Mouse (Mus musculus): ENCODE data around the gene Oas1h.
A peak's percentile ranks its signal among the peaks of the same experiment; 100 is the strongest.
"Not testable (repeated sequence)": the region's sequence is repeated elsewhere in the genome, so short reads cannot be mapped to it uniquely, and the experiment has no call there.

Oas1h gene

GRCm38 (mm10) chr5:120861121-120861520, at the start of gene Oas1h:
Gene Oas1h, plus strand, starts transcription at chr5:120861421.
- no peak for DNase-seq (ENCODE audit: low read depth, low spot score)

GRCm38 (mm10) chr5:120811951-120812819, 49.0 kb upstream of the Oas1h start, which contains the start of gene Oas1c:
Gene Oas1c, minus strand, starts transcription at chr5:120812514.
- DNase-seq (ENCODE audit: low read depth, low spot score), result peak; percentile 92

DNA sequence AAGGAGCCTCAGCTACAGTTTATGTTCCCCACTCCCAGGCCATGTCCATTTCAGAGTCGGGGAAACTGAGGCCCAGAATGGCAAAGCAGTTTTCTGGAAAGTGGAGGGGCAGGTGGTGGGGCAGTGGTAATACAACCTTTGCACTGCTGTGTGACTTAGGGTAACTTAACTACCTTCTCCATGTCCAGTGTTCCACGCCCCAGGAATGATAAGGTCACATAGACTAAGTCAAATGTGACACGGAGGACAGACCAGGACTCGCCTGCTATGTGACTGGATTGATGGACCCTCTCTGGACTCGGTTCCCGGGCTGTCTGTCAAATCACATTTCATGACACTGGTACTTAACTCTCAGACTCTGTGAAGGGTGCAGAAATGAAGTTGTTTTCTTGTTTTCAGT, 48.2 kb upstream of the Oas1h start:
- DNase-seq (ENCODE audit: low read depth, low spot score), result no peak

DNA sequence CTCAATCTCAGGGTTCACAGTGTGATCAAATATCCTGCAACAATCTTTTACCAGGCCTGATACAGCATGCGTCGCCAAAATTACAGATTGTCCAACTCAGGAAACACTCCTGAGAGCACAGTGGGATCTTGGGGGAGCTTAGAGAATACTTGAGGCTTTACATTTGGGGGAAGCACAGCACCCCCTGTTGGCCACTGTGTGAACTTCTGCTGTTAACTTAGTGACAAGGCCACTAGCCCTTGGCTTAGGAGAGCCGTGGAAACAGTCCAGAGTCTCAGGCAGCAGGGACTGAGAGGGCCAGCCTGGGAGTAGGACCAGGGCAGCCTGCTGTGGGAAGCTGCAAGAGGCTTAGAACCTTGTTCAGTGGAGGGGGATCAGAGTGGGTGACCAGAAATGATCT, 45.3 kb upstream of the Oas1h start:
- DNase-seq (ENCODE audit: low read depth, low spot score), result peak; percentile 74

DNA sequence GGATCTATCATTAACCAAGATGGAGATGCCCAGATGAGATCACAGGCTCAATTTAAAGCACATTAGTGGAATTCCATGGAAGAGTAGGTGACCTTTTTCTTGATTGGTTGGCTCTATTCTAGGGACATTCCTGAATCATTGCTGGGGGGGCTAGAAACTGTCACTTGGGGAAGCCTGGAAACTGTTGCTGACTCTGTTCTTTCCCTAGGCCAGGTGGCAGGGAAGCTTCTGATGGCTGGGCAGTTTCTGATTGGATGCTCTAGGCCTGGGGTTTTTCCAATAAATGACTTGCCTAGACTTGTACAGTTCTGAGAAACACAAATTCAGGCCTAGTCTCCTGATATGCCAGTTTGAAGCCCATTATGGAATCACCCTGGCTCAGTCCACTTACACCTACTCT, 42.2 kb upstream of the Oas1h start:
- no peak for DNase-seq (ENCODE audit: low read depth, low spot score)

GRCm38 (mm10) chr5:120831031-120831430, 30.2 kb upstream of the Oas1h start:
- peak; percentile 87 for DNase-seq (ENCODE audit: low read depth, low spot score)

GRCm38 (mm10) chr5:120833335-120834280, 27.6 kb upstream of the Oas1h start:
- DNase-seq (ENCODE audit: low read depth, low spot score), result no peak

DNA sequence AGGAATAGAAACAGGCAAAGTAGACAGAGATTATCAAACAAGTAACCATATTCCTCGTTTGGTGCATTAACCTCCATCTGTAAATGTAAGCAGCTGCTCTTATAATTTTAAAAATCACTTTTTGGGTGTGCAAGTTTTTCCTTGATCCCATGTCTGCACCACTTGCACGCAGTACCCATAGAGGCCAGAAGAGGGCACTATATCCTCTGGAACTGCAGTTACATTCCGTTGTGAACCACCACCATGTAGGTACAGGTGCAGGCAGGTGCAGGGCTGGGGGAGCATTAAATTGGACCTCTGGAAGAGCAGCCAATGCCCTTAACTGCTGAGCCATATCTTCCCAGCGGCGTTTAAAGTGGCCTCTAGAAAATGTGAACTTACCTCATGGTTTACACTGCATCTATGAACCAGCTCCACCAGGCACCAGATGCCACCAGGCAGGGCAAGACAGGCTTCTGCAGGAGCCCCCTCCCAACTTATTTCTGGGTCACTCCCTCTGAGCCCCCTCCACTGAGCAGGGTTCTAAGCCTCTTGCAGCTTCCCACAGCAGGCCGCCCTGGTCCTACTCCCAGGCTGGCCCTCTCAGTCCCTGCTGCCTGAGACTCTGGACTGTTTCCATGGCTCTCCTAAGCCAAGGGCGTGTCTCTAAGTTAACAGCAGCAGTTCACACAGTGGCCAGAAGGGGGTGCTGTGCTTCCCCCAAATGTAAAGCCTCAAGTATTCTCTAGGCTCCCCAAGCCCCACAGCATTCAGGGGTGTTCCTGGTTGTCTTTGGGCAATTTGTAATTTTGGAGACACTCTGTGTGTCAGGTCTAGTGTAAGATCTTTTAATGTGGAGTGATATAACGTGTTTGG, 24.3 kb upstream of the Oas1h start:
- DNase-seq (ENCODE audit: low read depth, low spot score), result peak; percentile 73

DNA sequence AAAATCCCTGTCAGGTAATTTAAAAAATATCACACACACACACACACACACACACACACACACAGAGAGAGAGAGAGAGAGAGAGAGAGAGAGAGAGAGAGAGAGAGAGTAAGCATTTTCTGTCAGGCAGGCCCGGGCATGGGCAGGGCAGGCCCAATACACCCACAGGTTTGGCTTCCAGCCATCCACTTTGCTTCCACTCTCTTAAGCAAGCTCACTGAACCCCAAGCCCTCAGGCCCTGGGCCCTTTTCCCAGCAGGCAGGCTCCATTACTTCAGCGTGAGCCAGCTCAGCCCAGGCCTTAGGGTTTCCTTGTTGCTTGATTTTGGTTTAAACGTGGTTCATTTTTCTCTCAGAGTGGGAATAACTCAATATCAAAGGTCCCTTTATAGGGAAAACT, 16.5 kb upstream of the Oas1h start:
- no peak for DNase-seq (ENCODE audit: low read depth, low spot score)

DNA sequence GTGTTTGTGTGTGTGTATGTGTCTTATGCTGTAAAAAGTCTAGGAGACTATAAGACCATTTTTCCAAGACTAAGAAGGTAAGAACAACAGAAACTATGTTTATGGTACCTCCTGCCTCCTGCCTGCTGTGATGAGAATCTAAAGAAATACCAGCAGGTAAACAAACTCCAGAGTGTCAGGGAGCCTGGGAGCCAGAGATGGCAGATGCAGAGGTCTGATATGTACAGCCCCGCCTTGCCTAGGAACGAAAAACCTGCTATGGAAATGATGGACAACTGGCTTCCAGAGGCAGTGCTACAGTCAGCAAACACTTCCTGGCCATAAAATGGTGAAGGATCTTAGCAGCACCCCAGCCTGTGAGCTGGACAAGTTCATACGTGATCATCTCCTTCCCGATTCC, 14.2 kb upstream of the Oas1h start, which contains the start of gene Oas1f:
Gene Oas1f (plus strand): TSS at position 301 of the 400 bp plus-strand sequence.
- no peak for DNase-seq (ENCODE audit: low read depth, low spot score)

- peak; percentile 68 for DNase-seq (ENCODE audit: low read depth, low spot score)
Observed at GRCm38 (mm10) chr5:120849601-120850136, 11.6 kb upstream of the Oas1h start.

- DNase-seq (ENCODE audit: low read depth, low spot score), result no peak
Observed at GRCm38 (mm10) chr5:120859241-120859640, 2.0 kb upstream of the Oas1h start.

DNA sequence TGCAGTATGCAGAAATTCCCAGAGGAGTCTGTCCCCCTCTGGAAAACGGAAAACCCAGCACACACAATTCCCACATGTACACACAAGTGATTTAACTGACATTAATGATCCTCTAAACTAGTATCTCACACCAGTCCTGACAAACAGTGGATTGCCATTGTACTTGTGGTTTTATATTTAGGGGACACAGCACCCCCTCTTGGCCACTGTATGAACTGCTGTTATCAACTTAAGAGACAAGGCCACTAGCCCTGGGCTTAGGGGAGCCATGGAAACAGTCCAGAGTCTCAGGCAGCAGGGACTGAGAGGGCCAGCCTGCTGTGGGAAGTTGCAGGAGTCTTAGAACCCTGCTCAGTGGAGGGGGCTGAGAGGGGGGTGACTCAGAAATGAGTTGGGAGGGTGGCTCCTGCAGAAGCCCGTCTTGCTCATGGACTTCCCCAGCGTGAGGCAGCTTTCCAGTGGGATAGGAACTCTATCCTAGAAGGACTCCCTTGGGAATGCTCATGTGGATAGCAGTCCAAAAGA, 4.2 kb downstream of the Oas1h start:
- DNase-seq (ENCODE audit: low read depth, low spot score), result peak; percentile 56

GRCm38 (mm10) chr5:120869436-120870015, 8.3 kb downstream of the Oas1h start:
- DNase-seq (ENCODE audit: low read depth, low spot score), result no peak

GRCm38 (mm10) chr5:120870081-120870480, 8.9 kb downstream of the Oas1h start:
- no peak for DNase-seq (ENCODE audit: low read depth, low spot score)

DNA sequence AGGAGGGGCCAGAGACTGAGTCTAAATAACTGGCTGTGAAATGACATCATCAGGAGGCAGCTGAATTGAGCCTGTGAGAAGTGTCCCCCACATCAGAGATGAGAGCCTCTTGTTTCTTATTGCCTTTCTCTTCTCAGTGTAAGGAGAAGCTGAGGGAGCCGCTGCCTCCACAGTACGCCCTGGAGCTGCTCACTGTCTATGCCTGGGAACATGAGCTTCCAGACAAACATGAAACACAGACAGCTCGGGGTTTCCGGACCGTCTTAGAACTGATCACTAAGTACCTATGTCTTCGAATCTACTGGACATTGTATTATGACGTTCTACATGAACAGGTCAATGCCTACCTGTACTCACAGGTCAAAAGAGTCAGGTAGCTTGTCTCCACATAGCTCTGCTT, 9.6 kb downstream of the Oas1h start:
- DNase-seq (ENCODE audit: low read depth, low spot score), result no peak

- no peak for DNase-seq (ENCODE audit: low read depth, low spot score)
Observed at GRCm38 (mm10) chr5:120871469-120871868, 10.2 kb downstream of the Oas1h start.

GRCm38 (mm10) chr5:120876839-120877238, 15.6 kb downstream of the Oas1h start:
- not testable (repeated sequence) for DNase-seq (ENCODE audit: low read depth, low spot score)

GRCm38 (mm10) chr5:120877407-120877806, 16.2 kb downstream of the Oas1h start:
- not testable (repeated sequence) for DNase-seq (ENCODE audit: low read depth, low spot score)

DNA sequence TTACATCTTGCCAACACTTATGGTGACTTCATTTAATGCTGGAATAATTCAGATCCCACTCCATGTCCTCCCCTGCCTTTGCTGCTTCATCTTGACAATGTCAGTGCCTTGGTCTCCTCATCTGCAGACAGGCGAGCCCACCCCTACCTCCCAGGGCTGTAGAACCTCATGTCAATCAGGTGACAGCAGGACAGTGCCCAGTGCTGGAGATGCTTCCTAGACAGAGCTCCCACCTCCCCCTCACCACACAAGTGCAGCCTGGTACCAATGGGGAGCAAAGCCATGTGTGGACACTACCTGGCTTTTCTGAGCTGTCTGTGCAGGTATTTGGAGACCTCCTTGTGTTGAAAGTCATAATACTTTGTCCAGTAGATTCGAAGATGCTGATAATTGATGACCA, 17.6 kb downstream of the Oas1h start:
- not testable (repeated sequence) for DNase-seq (ENCODE audit: low read depth, low spot score)
